Mouse (Mus musculus) kidney, adult 9 months (tissue): ENCODE measurements at regions not wholly inside any gene's neighbourhood (a gene's known extent, or its start where the extent isn't known, plus 50 kb on each side); places are given as distances from the start of the nearest gene placed in this dataset.
A peak's percentile ranks its signal among the peaks of the same experiment; 100 is the strongest.

Experiments
- DNase-seq: peaks from one replicate; pipeline ENCODE4 v3.0.0; 2022

GRCm38 (mm10) chr1:61181099-61181821 lies 203.5 kb downstream of the Icos start:
- peak; percentile 89 for DNase-seq

- no peak for DNase-seq
Observed at GRCm38 (mm10) chr1:61187381-61188100, 209.8 kb downstream of the Icos start.

DNA sequence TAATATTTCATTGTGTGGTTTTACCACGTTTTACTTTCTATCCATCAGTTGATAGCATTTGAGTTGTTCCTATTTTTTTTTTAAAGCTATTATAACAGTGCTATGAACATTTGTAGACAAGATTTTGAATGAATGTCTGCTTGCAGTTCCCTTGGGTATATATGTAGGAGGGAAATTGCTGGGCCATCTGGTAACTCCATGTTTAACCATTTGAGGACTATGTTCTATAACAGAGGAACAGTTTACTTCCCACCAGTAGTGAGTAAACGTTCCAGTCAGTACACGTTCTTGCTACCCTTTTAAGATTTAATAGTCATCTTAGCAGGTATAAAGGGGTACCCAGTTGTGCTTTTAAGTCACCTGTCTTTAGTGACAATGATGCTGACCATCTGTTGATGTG lies 213.2 kb downstream of the Icos start:
- DNase-seq: no peak

DNA sequence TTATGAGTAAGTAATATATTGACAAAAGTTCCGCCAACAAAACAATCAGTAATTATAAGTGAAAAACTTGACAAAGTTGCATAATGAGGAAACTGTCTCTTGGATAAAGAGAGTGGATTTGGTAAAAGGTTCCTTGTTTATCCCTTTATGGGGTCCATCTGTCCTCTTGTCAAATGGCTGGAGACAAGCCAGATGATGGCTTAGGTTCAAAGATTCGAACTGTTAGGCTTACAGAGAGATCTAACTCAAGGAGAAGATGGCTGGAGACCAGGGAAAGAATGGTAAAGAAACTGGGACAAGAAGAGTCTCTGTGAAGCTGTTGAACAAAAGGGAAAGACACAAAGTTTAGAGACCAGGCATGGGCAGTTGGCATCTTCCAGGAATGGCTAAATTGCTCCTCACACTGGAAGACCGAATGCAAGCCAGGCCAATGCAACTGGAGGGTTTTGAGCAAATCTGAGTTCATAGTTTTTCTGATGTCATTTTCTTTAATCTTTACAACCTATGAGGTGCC lies 220.9 kb downstream of the Icos start:
- no peak for DNase-seq

DNA sequence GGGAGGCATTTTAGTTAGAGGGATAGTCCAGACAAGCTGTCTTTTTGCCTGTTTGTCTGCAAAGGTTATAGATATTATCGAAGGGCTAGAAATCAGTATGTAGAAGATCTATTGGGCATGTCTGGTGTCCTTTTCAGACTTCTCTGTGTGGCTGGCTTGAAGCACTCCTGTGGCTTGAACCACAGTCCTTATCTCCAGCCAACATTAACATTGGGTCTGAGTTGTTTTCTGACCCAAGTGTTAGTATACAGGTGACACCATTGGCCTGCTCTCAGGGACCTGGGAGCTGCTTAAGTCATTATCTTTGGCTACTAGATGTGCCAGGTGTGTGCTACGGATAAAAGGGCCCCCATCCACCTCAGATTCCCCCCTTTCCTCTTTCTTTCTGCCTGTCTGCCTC lies 223.3 kb downstream of the Icos start:
- no peak for DNase-seq

DNA sequence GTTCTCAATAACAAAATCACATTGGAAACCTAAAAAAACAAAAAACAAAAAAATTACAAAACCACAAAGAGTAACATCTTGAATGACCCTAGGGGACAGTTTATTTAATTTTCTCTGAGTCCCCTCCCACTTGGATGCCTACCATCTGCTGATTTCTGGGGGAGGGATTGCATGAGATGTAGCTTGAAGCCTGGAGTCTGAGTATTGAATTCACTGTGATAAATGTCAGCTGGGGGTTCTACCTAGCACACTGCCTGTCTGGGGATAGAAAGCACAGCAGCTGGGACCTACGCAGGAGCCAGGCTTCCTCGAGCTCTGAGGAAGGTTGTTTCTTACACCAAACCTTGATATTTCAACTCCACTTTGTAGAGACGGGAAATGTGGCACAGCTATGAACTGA lies 224.4 kb downstream of the Icos start:
- no peak for DNase-seq

DNA sequence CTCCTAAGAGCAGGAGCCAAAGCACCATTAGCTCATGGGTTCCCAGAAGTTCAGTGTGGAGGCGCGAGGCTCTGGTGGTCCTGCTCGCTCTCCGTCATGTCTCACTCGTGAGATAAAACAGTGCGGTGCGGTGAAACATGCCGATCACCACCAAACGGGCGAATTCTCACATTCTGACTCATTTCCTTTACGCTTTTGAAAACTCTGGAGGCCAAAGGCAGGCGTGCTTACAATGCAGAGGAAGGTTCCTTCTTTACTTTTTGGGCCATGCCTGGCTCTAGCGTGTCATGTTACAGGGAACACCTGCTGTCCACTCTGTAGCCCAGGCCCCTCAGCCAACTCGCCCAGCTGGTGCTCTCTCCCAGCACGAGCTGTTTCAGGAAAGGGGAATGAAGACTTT lies 225.4 kb downstream of the Icos start:
- DNase-seq: no peak

GRCm38 (mm10) chr1:61203612-61204011 lies 225.9 kb downstream of the Icos start:
- no peak for DNase-seq

DNA sequence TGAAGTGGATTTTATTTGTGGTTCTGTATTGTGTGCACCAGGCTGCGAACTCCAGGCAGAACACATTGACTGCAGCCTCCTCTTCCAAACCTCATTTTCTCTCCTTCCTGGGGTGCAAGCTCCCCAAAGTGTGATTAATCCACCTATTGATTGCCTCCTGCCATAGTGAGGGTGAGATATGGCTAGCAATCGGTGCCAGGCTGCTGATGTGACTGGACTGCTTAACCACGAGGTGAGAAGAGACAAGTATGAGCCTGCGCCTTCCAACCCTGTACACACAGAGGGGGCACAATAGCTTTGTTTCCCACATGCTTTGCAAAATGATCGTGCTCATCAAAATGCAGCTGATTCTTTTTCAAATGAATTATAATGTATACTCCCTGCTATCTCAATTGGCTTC lies 227.4 kb downstream of the Icos start:
- no peak for DNase-seq

GRCm38 (mm10) chr1:61206861-61207380 lies 229.2 kb downstream of the Icos start:
- DNase-seq: no peak

- no peak for DNase-seq
Observed at GRCm38 (mm10) chr1:61208386-61208785, 230.7 kb downstream of the Icos start.

GRCm38 (mm10) chr1:61221131-61221530 lies 243.4 kb downstream of the Icos start:
- DNase-seq: peak; percentile 4

DNA sequence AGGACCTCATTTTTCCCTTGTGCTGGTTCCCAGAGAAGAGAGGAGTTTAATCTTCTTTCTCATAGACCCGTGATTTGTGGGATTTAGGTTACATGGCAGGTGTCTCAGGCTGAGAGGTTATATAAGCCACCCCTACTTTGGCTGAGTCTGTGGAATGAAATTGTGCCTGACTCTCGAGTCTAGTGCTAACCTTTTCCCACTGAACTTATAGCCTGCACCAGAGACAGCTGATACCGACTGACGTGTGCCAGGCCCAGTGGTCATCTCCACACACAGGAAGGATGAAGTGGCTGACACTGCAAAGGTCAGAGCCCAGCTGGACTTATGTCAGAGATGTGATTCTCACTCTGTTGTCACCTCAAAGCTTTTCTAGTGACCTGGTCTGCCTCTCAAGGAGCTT lies 251.2 kb downstream of the Icos start:
- no peak for DNase-seq

GRCm38 (mm10) chr1:61233001-61233400 lies 255.3 kb downstream of the Icos start:
- DNase-seq: peak; percentile 7

DNA sequence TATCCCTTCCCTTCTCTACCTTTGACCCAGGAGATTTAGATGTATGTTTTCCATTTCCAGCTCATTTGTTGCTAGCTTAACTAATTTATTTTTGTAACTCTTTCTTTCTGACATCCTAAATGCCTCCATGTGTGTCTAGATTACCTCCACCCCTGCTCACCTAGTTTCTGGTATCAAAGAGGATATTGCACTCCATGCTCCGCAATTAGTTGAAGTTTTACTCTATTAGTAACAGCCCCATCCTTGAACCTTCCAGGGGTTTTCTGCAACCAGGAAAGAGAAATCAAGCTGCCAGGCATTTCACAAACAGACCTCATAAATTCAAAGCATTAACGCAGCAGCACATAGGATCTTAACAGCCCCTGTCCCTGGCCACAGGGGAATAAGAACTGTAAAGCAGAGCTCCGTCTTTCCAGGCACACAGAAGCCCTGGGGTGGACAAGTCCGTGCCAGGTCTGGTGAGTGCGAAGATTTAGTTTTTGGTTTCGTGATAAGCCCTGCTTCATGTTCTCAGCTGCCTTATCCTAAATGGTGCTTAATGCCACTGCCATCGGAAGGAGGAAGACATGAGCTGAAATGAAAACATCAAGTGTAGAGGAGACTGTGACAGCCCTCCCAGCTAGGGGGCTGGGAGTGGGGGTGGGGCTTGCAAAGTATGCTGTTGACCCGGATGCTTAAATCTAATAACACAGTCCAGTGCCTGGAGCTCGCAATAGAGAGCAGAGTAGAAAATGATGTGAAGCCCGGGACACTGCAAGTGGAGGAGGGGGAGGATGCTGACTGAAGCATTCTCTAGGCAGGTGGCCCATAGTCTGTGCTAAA lies 256.0 kb downstream of the Icos start:
- peak; percentile 14 for DNase-seq

DNA sequence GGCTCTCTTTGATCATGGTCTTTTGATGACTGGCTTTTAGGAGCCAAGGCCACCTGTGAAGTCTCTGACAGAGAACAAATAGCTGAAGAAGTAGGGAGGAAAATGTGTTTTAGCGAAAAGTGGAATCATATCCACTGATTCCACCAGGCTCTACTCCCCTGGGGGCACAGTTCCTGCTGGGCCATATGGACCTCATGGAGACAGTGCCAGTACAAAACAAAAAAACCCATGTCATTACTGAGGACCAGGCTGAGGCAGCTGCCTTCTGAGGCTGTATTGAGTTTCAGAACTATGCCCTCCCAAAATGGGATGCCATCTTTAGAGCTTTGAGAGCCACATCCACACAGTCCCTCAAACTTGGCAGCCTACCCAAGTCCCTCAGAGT lies 256.6 kb downstream of the Icos start:
- DNase-seq: no peak

- no peak for DNase-seq
Observed at GRCm38 (mm10) chr1:61236511-61236910, 258.8 kb downstream of the Icos start.

DNA sequence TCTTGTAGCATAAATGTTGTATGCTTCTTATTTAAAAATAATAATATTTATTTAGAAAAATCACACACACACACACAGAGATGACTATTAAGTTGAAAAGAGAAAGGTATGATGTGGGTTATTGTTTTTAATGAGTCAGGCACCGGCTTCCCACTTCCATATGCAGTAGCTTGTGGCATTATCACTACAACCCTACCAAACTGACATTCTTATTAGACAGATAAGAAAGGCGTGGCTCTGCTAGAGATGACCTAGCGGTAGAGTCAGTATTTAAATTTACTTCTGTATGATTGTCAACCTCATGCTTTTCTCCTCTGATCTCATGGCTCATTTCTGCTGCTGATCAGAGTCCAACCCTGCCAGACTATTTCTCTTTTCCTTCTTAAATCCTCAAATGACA lies 260.9 kb downstream of the Icos start:
- no peak for DNase-seq

DNA sequence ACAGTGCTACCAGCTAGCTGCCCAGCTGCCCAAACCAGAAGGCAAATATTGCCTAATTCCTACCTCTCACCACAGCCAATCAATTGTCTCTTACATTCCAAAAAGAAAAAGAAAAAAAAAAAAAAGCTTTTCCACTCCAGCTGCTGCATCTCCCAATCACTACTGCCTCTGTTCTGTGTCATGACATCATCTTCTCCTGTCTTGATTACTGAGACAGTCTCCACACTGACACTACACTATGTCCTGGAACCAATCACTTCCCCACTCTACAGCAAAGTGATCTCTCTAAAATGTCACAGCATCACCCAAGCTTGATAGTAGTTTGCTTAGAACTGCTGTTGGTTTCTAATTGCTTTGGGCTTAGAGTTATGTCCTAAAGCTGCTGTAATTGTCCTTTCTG lies 279.8 kb downstream of the Icos start:
- DNase-seq: no peak

DNA sequence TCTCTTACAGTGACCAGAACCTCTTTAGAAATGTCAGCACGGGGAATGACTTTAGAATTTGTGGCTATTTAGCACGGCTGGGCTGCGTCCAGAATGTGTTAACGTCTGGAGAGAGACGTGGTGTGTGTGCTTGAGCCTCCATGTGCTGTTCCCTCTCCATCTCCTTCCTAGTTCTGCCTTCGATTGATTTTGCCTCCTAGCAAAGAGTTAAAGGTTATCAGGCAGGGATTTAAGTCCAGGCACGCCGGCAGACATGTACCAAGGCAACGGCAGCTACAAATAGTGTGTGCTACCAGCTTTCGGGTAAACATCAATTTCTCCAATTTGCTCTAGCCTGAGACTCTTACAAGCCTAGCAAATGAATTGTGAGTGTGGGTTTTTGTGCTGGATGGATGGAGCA lies 285.7 kb downstream of the Icos start:
- no peak for DNase-seq

GRCm38 (mm10) chr1:61265706-61266127 lies 288.0 kb downstream of the Icos start:
- no peak for DNase-seq

GRCm38 (mm10) chr1:61273843-61274242 lies 296.1 kb downstream of the Icos start:
- DNase-seq: no peak

- no peak for DNase-seq
Observed at GRCm38 (mm10) chr1:61274244-61274643, 296.5 kb downstream of the Icos start.
